Mouse (Mus musculus) forebrain, embryonic 13.5 days (tissue): ENCODE data around the gene Lrch2. TPM values are rescaled to one million over a fixed set of nuclear protein-coding genes. Genes with fewer than 3 reads are reported as not detected.

Source experiments
- ATAC-seq: fragments of 200-750 bp; cut with Nextera tagmentation; 2 replicates; pipeline ENCODE4 v1.8.0; 2017
- H3K27ac ChIP-seq: fragments of 300-500 bp; sonication (generic); 2 replicates; pipeline ENCODE4 v1.5.1; 2015; ENCODE audit warnings: inconsistent platforms, mild to moderate bottlenecking, moderate library complexity
- H3K27me3 ChIP-seq: fragments of 300-500 bp; sonication (generic); 2 replicates; pipeline ENCODE4 v1.6.1; 2015; ENCODE audit warnings: mild to moderate bottlenecking, inconsistent platforms
- H3K36me3 ChIP-seq: fragments of 300-500 bp; sonication (generic); 2 replicates; pipeline ENCODE4 v1.6.1; 2015; ENCODE audit warnings: mild to moderate bottlenecking, inconsistent platforms; ENCODE audit not compliant: poor library complexity, severe bottlenecking
- H3K4me1 ChIP-seq: fragments of 300-500 bp; sonication (generic); 2 replicates; pipeline ENCODE4 v1.6.1; 2015; ENCODE audit warnings: inconsistent platforms
- H3K4me2 ChIP-seq: fragments of 300-500 bp; sonication (generic); 2 replicates; pipeline ENCODE4 v1.6.1; 2015; ENCODE audit warnings: inconsistent platforms, mild to moderate bottlenecking, moderate library complexity
- H3K4me3 ChIP-seq: fragments of 300-500 bp; sonication (generic); 2 replicates; pipeline ENCODE4 v1.5.1; 2015; ENCODE audit warnings: mild to moderate bottlenecking, inconsistent platforms
- H3K9ac ChIP-seq: fragments of 300-500 bp; sonication (generic); 2 replicates; pipeline ENCODE4 v1.6.1; 2015; ENCODE audit warnings: mild to moderate bottlenecking, inconsistent platforms
- H3K9me3 ChIP-seq: fragments of 300-500 bp; sonication (generic); replicated peaks from 2 replicates; pipeline ENCODE4 v1.6.1; 2016; ENCODE audit warnings: inconsistent platforms
- WGBS: fragments of 180-500 bp; shearing (Covaris S2); methylation state at CpG from one replicate; pipeline ENCODE4 v1.1.7; 2015; 5-methylcytosine and 5-hydroxymethylcytosine counted together
- polyA plus RNA-seq: library from polyadenylated mRNA; unstranded; fragments of >200 nt; fragmentation: Nextera tagmentation; extraction: Ambion mirVana; gene quantifications from 2 replicates; pipeline ENCODE4 v1.2.1, GENCODE M21; 2015

The Lrch2 gene
- polyA plus RNA-seq, 1 experiment from 2014 or later = 19.2 TPM

- Histone ChIP-seq H3K27ac (no peak within 1 kb of the TSS), H3K9ac (no peak within 1 kb of the TSS), H3K27me3 (no peaks in the 10 kb centered on the region), H3K4me3 (no peak within 1 kb of the TSS), H3K4me2 (no peak within 1 kb of the TSS), H3K36me3 (no peaks in the 10 kb centered on the region), H3K9me3 (no peaks in the 10 kb centered on the region), H3K4me1 (no peaks in the 10 kb centered on the region)
- 48% methylated on average over 1 of the region's 1 CpGs for WGBS
- ATAC-seq = no peak
Observed at GRCm38 (mm10) chrX:147429129-147429528, 124.8 kb downstream of the Lrch2 start, which contains the start of gene Il13ra2. Gene Il13ra2, minus strand, starts transcription at chrX:147429192.

Other genes with a start within 250 kb of the Lrch2 start
- not detected in 2 replicates for gene Il13ra2, start 124.9 kb downstream of the Lrch2 start, polyA plus RNA-seq
- not detected in 2 replicates for gene Vmn1r239-ps, start 100.4 kb downstream of the Lrch2 start, polyA plus RNA-seq
- not detected in 2 replicates for gene Gm15128, start 211.9 kb upstream of the Lrch2 start, polyA plus RNA-seq